Comparison of ENCODE assay signal across 8 mouse cellular contexts in genomic region chr7:100582727-100583236, GRCm38 (mm10). TPM values are rescaled to one million over a fixed set of nuclear protein-coding genes. Genes with fewer than 3 reads are reported as not detected.
A peak's percentile ranks its signal among the peaks of the same experiment; 100 is the strongest.
DNase-seq lines count a peak whose midpoint lies in the region; ATAC-seq lines count a peak whose summit lies in the region.

No protein-coding gene starts in this region.

- H3K4me1 ChIP-seq in lung, embryonic 16.5 days (replicated peaks; ENCODE audit: control insufficient read depth, insufficient read depth, low read length), result peaks cover 6% of the 10 kb centered on the region

- WGBS in lung, embryonic 16.5 days, result under 1% methylated on average over 31 of the region's 31 CpGs

- H3K9ac ChIP-seq in lung, embryonic 16.5 days (ENCODE audit: low read length), result peak overlapping the region; percentile 94

- H3K36me3 ChIP-seq in lung, embryonic 16.5 days (ENCODE audit: control insufficient read depth, insufficient read depth, low read length), result no peaks in the 10 kb centered on the region

- peak overlapping the region; percentile 86 for H3K27ac ChIP-seq in lung, embryonic 16.5 days (ENCODE audit: low read length)

- no peaks in the 10 kb centered on the region for H3K27me3 ChIP-seq in lung, embryonic 16.5 days (ENCODE audit: control insufficient read depth, insufficient read depth, low read depth, low read length)

- peak overlapping the region; percentile 70 for H3K4me3 ChIP-seq in lung, embryonic 16.5 days (ENCODE audit: low read length)

- H3K9me3 ChIP-seq in lung, embryonic 16.5 days (ENCODE audit: control insufficient read depth, low read length), result no peaks in the 10 kb centered on the region

- DNase-seq in MEL-GATA-1-ER (ENCODE audit: extremely low read depth, low read depth), result peak; percentile 86
- DNase-seq in cerebellum, adult 8-10 months, result peak; percentile 92
- DNase-seq in forelimb bud, embryonic 11.5 days (ENCODE audit: low read depth, low spot score), result peak; percentile 78
- DNase-seq in layer of hippocampus, adult 9-10 months (ENCODE audit: low spot score), result peak; percentile 88
- peak; percentile 81 for DNase-seq in ovary, postnatal 10 days (ENCODE audit: low spot score)
- peak; percentile 71 to 79 for DNase-seq in thymus, postnatal 10 days (ENCODE audit: low spot score in 2 of 2)

- ATAC-seq in hematopoietic stem cell, adult 5-6 weeks (replicated peaks in 1 of 2; ENCODE audit: insufficient read depth in 1 of 2, low FRiP score in 2 of 2, low TSS enrichment in 1 of 2, low read depth in 1 of 2, poor library complexity in 2 of 2, severe bottlenecking in 2 of 2), result peak; percentile 98 to 99
- peak; percentile 89 for ATAC-seq in lung, embryonic 16.5 days (ENCODE audit: low read depth)

- peak overlapping the region; percentile 88 for H3K4me2 ChIP-seq in lung, embryonic 16.5 days (ENCODE audit: low read depth, low read length)

RNA-seq across cellular contexts. Expression of gene Rab6a, which starts 24.4 kb away (rescaled TPM):
- 55.2 and 67.8 TPM in 2 replicates for total RNA-seq in hematopoietic stem cell, adult 5-6 weeks (2017)
- polyA plus RNA-seq in lung, embryonic 16.5 days (2015; fragmentation: Nextera tagmentation; extraction: Ambion mirVana), result 69.8 and 74.6 TPM in 2 replicates

RNA-seq across cellular contexts. Expression of gene Mrpl48, which starts 25.3 kb away (rescaled TPM):
- 90.1 and 90.3 TPM in 2 replicates for total RNA-seq in hematopoietic stem cell, adult 5-6 weeks (2017)
- 74.6 and 76.3 TPM in 2 replicates for polyA plus RNA-seq in lung, embryonic 16.5 days (2015; fragmentation: Nextera tagmentation; extraction: Ambion mirVana)

RNA-seq across cellular contexts. Expression of gene Coa4, which starts 45.9 kb away (rescaled TPM):
- 7.8 and 12.1 TPM in 2 replicates for total RNA-seq in hematopoietic stem cell, adult 5-6 weeks (2017)
- 19.6 and 20.4 TPM in 2 replicates for polyA plus RNA-seq in lung, embryonic 16.5 days (2015; fragmentation: Nextera tagmentation; extraction: Ambion mirVana)

Comparison
In these comparisons a context has a peak if more than half of its experiments do, and no peak if none do; other contexts are left out.
1. Peak in every context shown above with its lines: DNase-seq, ATAC-seq, H3K4me3 ChIP-seq and H3K27ac ChIP-seq.